In the genomic region with DNA sequence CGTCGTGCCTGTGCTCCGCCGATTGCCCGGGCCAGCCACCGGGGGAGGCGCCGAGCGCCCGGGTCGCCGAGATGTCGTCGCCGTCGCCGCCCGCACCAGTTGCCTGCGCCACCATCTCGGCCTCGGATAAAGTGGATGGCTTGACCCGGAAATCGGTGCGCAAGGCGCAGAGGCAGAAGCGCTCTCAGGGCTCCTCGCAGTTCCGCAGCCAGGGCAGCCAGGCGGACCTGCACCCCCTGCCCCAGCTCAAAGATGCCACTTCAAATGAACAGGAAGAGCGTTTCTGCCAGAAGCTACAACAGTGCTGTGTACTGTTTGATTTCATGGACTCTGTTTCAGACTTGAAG, we compare ENCODE assay signal across 8 mouse cellular contexts.
DNase-seq lines count a peak whose midpoint lies in the region; ATAC-seq and TF ChIP-seq lines count a peak whose summit lies in the region.
"Not testable (repeated sequence)": the region's sequence is repeated elsewhere in the genome, so short reads cannot be mapped to it uniquely, and the experiment has no call there.

No protein-coding gene starts in this region.

- not testable (repeated sequence) for ATAC-seq in embryonic facial prominence, embryonic 14.5 days (ENCODE audit: low read depth); heart, embryonic 13.5 days (ENCODE audit: extremely low read depth, insufficient number of reproducible peaks, low FRiP score, low TSS enrichment); hindbrain, embryonic 15.5 days (ENCODE audit: low FRiP score, low read depth); limb, embryonic 12.5 days (ENCODE audit: insufficient number of reproducible peaks, insufficient read depth, low FRiP score, low TSS enrichment, low read depth); midbrain, postnatal 0 days (ENCODE audit: low FRiP score); stomach, embryonic 14.5 days (ENCODE audit: insufficient number of reproducible peaks, insufficient read depth, low FRiP score, low read depth)
- peak; percentile 56 to 62 for ATAC-seq in hematopoietic stem cell, adult 5-6 weeks (replicated peaks in 1 of 2; ENCODE audit: insufficient read depth in 1 of 2, low FRiP score in 2 of 2, low TSS enrichment in 1 of 2, low read depth in 1 of 2, poor library complexity in 2 of 2, severe bottlenecking in 2 of 2)
- 0 out of 2 replicates have a peak, but pooled peaks have one; percentile 24 for ATAC-seq in megakaryocyte, adult 5-6 weeks (ENCODE audit: poor library complexity, severe bottlenecking)

- H3K27ac ChIP-seq in embryonic facial prominence, embryonic 14.5 days (replicated peaks; ENCODE audit: low read depth, low read length); heart, embryonic 13.5 days (replicated peaks); hindbrain, embryonic 15.5 days (replicated peaks); limb, embryonic 12.5 days; midbrain, postnatal 0 days (ENCODE audit: low read depth, low read length); stomach, embryonic 14.5 days (ENCODE audit: low read length): not testable (repeated sequence)

- DNase-seq in embryonic facial prominence, embryonic 14.5 days (ENCODE audit: low spot score); midbrain, postnatal 0 days (ENCODE audit: low spot score): not testable (repeated sequence)

- H3K36me3 ChIP-seq in embryonic facial prominence, embryonic 14.5 days (ENCODE audit: control insufficient read depth, insufficient read depth, low read length); heart, embryonic 13.5 days; hindbrain, embryonic 15.5 days; limb, embryonic 12.5 days; midbrain, postnatal 0 days (ENCODE audit: insufficient read depth, low read length); stomach, embryonic 14.5 days (ENCODE audit: control insufficient read depth, insufficient read depth, low read length): not testable (repeated sequence)

- not testable (repeated sequence) for H3K4me2 ChIP-seq in embryonic facial prominence, embryonic 14.5 days (ENCODE audit: low read depth, low read length); midbrain, postnatal 0 days (ENCODE audit: low read depth, low read length, poor library complexity, severe bottlenecking); stomach, embryonic 14.5 days (replicated peaks; ENCODE audit: low read depth, low read length)
- H3K4me2 ChIP-seq in heart, embryonic 13.5 days, result peak overlapping the region; percentile 66; the same call in 1 of the 2 replicates
- H3K4me2 ChIP-seq in hindbrain, embryonic 15.5 days, result peak overlapping the region; percentile 53; the same call in 1 of the 2 replicates
- 0 out of 2 replicates have a peak overlapping the region, but pooled peaks have one; percentile 58 for H3K4me2 ChIP-seq in limb, embryonic 12.5 days

- H3K4me3 ChIP-seq in embryonic facial prominence, embryonic 14.5 days (ENCODE audit: low read depth, low read length), result peak overlapping the region; percentile 30; the same call in 1 of the 2 replicates
- H3K4me3 ChIP-seq in heart, embryonic 13.5 days; hindbrain, embryonic 15.5 days; limb, embryonic 12.5 days (replicated peaks): not testable (repeated sequence)
- peak overlapping the region; percentile 22; the same call in 1 of the 2 replicates for H3K4me3 ChIP-seq in midbrain, postnatal 0 days (ENCODE audit: low read depth, low read length)
- H3K4me3 ChIP-seq in stomach, embryonic 14.5 days (ENCODE audit: low read depth, low read length), result peak overlapping the region; percentile 17; the same call in 1 of the 2 replicates

- not testable (repeated sequence) for H3K4me1 ChIP-seq in embryonic facial prominence, embryonic 14.5 days (ENCODE audit: control insufficient read depth, insufficient read depth, low read length); heart, embryonic 13.5 days; hindbrain, embryonic 15.5 days (replicated peaks); limb, embryonic 12.5 days (replicated peaks); midbrain, postnatal 0 days (ENCODE audit: insufficient read depth, low read length); stomach, embryonic 14.5 days (ENCODE audit: control insufficient read depth, insufficient read depth, low read length)

- not testable (repeated sequence) for TF ChIP-seq CTCF in midbrain, postnatal 0 days (IDR thresholded peaks at IDR 0.05)

- not testable (repeated sequence) for H3K27me3 ChIP-seq in embryonic facial prominence, embryonic 14.5 days (replicated peaks; ENCODE audit: control insufficient read depth, insufficient read depth, low read length); heart, embryonic 13.5 days (replicated peaks); hindbrain, embryonic 15.5 days; limb, embryonic 12.5 days; midbrain, postnatal 0 days (ENCODE audit: insufficient read depth, low read length); stomach, embryonic 14.5 days (ENCODE audit: control insufficient read depth, insufficient read depth, low read length)

- not testable (repeated sequence) for H3K9me3 ChIP-seq in embryonic facial prominence, embryonic 14.5 days (ENCODE audit: control insufficient read depth, low read length); heart, embryonic 13.5 days; hindbrain, embryonic 15.5 days; limb, embryonic 12.5 days; midbrain, postnatal 0 days (ENCODE audit: low read length); stomach, embryonic 14.5 days (ENCODE audit: control insufficient read depth, low read depth, low read length)

- WGBS in embryonic facial prominence, embryonic 14.5 days, result no CpG with 5 or more reads among the region's 30 CpGs
- no CpG with 5 or more reads among the region's 30 CpGs for WGBS in heart, embryonic 13.5 days
- WGBS in hindbrain, embryonic 15.5 days, result no CpG with 5 or more reads among the region's 30 CpGs
- no CpG with 5 or more reads among the region's 30 CpGs for WGBS in limb, embryonic 12.5 days
- no CpG with 5 or more reads among the region's 30 CpGs for WGBS in midbrain, postnatal 0 days
- WGBS in stomach, embryonic 14.5 days, result no CpG with 5 or more reads among the region's 30 CpGs

- not testable (repeated sequence) for H3K9ac ChIP-seq in embryonic facial prominence, embryonic 14.5 days (ENCODE audit: low read depth, low read length); heart, embryonic 13.5 days; hindbrain, embryonic 15.5 days; limb, embryonic 12.5 days (replicated peaks); midbrain, postnatal 0 days (replicated peaks; ENCODE audit: low read length, poor library complexity, severe bottlenecking); stomach, embryonic 14.5 days (replicated peaks; ENCODE audit: low read depth, low read length)
